Mouse (Mus musculus) heart, adult 2 months (tissue): Measurements from ENCODE around the gene Dis3l.

Experiments used
- EP300 ChIP-seq: fragments of 200-500 bp; IDR thresholded peaks from 2 replicates; pipeline ENCODE4 v1.6.1; 2011; ENCODE audit warnings: low read depth, low read length, control low read depth; ENCODE audit not compliant: insufficient read depth
- POLR2A ChIP-seq: fragments of 200-500 bp; IDR thresholded peaks from 2 replicates; pipeline ENCODE4 v1.6.1; 2011; ENCODE audit warnings: mild to moderate bottlenecking, low read depth, low read length, control low read depth; ENCODE audit not compliant: insufficient read depth

DNA sequence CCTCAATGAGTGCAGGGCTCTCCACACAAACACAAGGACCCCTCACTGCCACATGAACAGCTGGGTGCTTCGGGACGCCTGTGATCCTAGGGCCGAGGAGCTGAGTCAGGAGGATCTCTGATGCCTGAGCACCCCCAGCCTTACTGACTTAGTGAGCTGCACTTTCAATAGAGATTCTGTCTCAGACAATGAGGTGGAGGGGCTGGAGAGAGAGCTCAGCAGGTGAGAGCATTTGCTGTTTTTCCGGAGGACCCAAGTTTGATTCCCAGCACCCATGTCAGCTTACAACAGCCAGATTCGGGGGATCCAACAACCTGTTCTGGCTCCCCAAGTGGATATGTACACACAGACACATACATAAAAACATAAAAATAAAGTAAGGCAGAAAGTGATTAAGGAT lies 24.1 kb downstream of the Dis3l start:
- TF ChIP-seq POLR2A = no peak
- no peak for TF ChIP-seq EP300
